In the genomic region with DNA sequence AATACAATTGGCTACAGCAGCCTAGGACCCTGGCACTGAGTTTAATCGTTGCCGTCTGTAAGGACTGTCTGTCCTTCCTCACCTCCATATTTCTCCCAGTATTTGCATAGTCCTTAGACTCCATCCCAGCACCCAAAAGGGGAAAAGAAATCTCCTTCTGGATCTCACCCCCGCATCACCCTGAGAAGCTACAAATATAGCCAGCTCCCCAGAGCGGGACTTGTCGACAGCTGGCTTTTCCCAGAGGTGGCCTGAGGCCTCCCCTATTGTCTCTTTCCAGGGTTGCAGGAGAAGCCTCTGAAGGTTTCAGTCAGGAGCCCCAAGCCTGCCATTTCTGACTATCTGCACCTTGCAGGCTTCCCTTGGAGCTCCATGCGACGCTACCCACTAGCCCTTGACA, we compare ENCODE assay signal across 15 mouse cellular contexts.
"Had no signal": no experiment of that assay in that cellular context is flagged by ENCODE, and none has a peak within 500 bp of the region (broad histone marks: within the 10 kb centered on the region; RNA-seq: fewer than 3 reads in every experiment).

No protein-coding gene starts in this region.

- H3K27me3 ChIP-seq: midbrain, embryonic 13.5 days; midbrain, embryonic 15.5 days; neural tube, embryonic 13.5 days; neural tube, embryonic 15.5 days; stomach, embryonic 15.5 days had no signal

- H3K4me3 ChIP-seq: midbrain, embryonic 13.5 days; midbrain, embryonic 15.5 days; myocyte; neural tube, embryonic 13.5 days; neural tube, embryonic 15.5 days; stomach, embryonic 15.5 days had no signal

- H3K27ac ChIP-seq: midbrain, embryonic 13.5 days; midbrain, embryonic 15.5 days; neural tube, embryonic 13.5 days; neural tube, embryonic 15.5 days; stomach, embryonic 15.5 days; stomach, postnatal 0 days had no signal

- H3K36me3 ChIP-seq: midbrain, embryonic 13.5 days; midbrain, embryonic 15.5 days; neural tube, embryonic 13.5 days; stomach, embryonic 15.5 days had no signal

- H3K9me3 ChIP-seq: midbrain, embryonic 13.5 days; midbrain, embryonic 15.5 days; neural tube, embryonic 13.5 days; neural tube, embryonic 15.5 days; stomach, embryonic 15.5 days had no signal

- H3K4me2 ChIP-seq: lung, embryonic 14.5 days; midbrain, embryonic 11.5 days; midbrain, embryonic 13.5 days; midbrain, embryonic 15.5 days; neural tube, embryonic 13.5 days; neural tube, embryonic 15.5 days; stomach, embryonic 15.5 days had no signal

- ATAC-seq: midbrain, embryonic 13.5 days had no signal

- DNase-seq: lung, adult 18-20 months; lung, embryonic 14.5 days; lung, postnatal 10 days; right cerebral cortex, postnatal 14 days; thymus, adult 2 months; thymus, postnatal 25 days; thymus, postnatal 4 days had no signal

- H3K9ac ChIP-seq: lung, embryonic 14.5 days; midbrain, embryonic 13.5 days; midbrain, embryonic 15.5 days; neural tube, embryonic 13.5 days; neural tube, embryonic 15.5 days; stomach, embryonic 15.5 days had no signal
